Mouse (Mus musculus) heart, adult 8-10 months (tissue): ENCODE results near the gene Tekt2. TPM values are rescaled to one million over a fixed set of nuclear protein-coding genes. Genes with fewer than 3 reads are reported as not detected.

Source experiments
- DNase-seq: peaks from one replicate; pipeline ENCODE4 v3.0.0; 2022; ENCODE audit warnings: low spot score
- total RNA-seq, 4 experiments: library from RNA; stranded (reverse); gene quantifications; 2 replicates each; pipeline ENCODE4 v1.2.4; 2022

Tekt2 gene
- total RNA-seq, 4 experiments from 2014 or later, result 0.47 to 0.95 TPM; not detected in 2

DNA sequence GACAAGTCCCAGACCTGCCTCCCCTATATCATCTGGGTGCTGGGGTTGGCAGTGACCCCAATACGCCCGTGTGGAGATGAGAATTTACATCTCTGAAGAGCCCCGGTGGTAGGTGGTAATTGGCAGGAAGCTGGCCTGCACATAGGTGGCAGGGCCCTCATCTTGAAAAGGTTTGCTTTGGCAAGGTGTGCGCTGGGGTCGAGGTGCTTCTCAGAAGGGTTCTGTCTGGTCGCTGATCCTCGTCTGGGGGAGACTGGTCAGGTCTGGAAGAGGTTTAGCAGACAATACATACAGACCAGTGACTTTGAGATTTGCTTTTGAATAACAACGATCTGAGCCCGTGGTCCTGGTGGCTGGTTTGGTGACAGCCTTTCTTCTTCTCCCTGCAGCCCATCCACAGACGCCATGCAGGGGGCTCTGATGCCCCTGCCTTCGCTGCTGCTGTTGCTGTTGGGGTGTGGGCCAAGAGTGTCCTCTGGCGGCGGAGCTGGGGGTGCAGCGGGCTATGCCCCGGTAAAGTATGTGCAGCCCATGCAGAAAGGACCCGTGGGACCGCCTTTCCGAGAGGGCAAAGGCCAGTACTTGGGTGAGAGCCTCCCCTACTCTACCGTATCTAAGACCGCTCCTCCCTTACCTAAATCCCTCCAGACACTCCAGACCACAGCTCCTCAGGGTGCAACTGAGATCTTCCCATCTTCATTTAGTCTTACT lies 16.1 kb downstream of the Tekt2 start:
- DNase-seq, result no peak

DNA sequence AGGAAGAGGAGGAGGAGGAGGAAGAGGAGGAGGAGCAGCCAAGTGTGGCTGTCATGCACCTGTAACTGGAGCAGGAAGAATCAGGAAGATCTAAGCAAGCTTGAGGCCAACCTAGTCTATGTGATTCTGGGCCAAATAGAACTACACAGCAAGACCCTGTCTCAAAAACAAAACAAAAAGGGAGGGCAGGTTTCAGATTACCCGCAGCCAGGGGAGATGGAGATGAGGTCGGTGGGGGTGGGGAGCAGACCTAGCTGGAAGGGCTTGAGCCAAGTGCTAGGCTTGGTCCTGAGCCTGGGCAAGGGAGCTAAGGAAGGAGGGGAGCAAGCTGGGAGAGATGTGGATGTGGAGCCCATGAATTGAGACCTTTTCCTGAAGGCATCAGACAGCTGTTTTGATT lies 18.7 kb downstream of the Tekt2 start:
- DNase-seq, result no peak

DNA sequence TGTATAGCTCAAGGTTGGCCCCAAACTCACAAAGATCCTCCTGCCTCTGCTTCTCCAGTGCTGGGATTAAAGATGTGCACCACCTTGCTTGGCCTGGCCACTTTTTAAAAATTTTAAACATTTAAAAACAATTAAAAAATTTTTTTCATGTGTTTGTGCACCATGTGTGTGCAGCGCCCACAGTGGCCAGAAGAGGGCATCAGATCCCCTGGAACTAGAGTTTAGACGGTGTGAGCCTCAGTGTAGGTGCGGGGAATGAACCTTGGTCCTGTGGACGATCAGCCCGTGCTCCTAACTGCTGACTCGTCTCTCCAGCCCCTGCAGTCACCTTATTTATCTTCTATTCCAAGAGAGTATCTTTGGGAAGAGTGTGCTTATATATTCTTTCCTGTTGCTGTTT lies 19.4 kb downstream of the Tekt2 start:
- no peak for DNase-seq

DNA sequence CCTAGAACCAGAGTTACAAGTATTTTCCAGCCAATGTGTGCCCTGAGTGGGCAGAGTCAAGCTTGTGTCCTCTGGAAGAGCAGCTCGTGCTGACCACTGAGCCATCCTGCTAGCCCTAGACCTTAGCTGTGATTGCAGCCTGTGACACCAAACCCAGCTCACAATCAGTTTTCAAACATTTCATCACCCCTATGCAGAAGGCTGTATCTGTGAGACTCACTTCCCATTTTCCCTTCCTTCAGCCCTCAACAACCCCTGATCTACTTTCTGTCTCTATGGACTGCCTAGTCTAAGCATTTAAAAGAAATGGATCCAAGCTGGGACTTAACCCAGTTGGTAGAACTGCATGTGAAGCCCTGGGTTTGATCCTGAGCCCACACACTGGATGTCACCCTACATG lies 20.1 kb downstream of the Tekt2 start:
- DNase-seq, result no peak

DNA sequence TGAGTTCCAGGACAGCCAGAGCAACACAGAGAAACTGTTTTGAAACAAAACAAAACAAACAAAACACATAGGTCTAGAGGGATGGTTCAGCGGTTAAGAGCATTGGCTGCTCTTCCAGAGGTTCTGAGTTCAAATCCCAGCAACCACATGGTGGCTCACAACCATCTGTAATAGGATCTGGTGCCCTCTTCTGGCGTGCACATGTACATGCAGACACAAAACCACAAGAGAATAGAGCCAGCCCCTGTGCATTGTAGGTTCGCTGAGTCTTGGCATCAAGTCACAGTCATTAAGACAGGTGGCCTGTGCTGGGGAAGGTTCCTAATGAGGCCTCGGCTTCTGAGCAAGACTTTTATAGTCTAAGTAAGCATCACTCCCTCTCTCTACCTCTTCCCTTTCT lies 21.6 kb downstream of the Tekt2 start:
- no peak for DNase-seq

DNA sequence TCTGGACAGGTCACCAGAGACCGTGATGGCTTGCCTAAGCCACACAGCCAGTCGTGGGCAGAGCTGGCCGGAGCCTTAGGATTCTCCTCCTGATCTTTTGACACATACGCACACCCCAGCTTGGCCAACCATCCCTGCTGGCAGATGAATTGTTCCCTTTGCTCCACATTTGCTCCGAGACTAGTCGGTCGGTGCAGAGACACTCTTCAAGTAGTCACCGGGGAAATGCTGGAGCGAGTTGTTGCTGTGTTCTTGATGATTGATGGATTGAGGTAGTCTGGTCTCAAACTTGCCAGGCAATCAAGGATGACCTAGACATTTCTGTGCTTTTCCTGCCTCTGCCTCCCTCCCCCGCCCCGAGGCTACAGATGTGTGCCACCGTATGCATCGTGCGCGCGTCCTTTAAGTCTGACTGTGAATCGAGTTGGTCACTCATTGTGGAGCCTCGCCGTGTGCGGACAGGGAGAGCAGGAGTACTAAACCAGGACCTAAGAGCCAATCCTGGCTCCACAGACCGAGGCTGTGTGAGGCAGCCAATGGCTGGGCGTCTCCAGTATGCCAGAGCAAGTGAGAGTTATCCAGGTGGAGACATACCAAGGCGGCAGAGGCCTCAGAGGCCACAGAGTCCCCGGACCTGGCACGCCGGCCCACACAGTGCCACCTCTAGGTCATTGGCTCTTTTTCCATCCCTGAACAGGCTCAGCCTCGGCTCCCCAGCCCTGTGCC lies 23.7 kb downstream of the Tekt2 start:
- no peak for DNase-seq

DNA sequence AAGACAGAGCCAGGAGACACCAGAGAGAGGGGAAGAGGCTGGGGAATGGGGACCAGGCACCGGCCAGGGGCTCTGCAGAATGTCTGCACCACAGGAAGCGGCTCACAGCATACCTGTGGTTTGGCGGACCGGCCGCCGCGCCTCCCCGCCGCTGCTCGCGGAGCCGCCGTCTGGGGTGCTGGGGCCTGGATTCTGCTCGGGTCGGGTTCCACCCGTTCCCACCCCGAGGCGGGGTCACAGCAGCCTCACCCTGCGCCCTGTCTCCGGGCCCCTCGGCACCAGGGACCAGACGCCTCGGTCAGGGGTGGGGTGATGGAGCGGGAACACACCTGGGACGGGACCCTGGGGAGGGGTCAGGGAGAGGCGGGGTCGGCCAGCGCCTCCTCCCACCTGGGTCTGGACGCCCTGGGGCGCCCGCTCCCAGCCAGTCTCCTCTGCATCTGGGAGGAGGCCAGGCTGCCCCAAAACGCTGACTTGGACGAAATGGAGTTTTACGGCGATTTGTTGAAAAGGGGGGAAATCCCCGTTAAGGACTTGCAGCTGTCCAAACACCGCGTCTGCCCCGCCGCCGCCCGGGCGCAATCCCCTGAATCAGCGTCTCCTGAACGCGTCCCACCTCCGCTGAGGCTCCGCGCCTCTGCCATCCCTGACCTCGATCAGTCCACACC lies 24.4 kb downstream of the Tekt2 start:
- no peak for DNase-seq

DNA sequence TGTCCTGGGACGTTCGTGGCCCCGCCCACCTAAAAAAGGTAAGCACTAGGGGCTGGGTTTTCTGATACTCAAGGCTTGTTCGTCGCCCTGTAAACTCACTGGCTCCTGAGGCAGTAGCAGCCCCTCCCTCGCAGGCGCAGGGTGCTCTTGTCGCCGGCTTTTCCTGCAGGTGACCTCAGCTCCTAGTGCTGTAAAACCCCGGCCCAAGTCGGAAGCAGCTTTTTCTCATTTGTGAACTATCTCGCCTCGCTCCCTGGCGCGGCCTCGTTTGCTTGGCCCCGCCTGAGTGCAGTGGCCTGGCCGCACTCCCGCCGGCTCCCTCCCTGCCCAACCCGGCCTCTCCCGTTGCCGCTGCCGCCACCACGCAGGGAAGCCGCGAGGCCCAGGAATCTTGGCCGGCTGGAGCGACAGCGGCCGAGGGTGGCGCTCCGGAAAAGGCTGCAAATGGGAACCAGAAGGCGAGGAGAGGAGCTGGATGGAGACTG lies 28.8 kb downstream of the Tekt2 start:
- DNase-seq, result peak; percentile 55

DNA sequence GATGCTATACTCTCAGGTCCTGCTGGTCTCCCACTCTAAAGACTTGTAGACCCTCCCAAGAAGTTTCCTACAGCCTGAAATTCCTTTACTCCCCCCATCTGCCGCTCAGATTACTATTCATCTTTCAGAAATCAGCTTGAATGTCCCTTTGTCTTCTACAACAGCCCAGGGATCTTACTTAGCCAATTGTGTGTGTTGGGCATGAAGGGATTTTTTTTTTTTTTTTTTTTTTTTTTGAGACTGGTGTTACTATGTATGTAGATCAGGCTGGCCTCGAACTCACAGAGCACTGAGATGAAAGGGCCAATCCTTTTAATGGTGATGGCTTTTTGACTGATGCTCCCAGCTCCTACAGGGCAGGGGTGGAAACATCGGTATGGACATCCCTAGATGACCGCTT lies 29.6 kb downstream of the Tekt2 start:
- no peak for DNase-seq

DNA sequence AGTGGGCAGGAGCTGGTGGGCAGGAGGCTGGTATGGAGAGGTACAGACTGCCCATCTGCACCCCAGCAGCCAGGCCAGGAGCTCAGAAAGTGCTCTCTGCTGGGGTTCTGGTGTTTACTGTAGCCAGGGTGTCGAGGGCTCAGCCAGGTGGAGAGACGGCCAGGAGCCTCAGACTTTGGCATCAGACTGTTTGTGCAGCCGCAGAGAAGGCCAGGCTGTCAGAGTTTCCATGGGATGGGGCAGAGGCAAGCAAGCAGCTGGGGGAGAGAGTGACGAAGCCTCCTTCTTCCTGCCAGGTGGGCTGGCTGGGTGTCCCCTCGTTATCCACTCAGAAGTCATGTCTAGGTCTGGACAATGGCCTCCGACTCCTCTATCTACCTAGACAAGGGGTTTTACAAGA lies 30.3 kb downstream of the Tekt2 start:
- no peak for DNase-seq

DNA sequence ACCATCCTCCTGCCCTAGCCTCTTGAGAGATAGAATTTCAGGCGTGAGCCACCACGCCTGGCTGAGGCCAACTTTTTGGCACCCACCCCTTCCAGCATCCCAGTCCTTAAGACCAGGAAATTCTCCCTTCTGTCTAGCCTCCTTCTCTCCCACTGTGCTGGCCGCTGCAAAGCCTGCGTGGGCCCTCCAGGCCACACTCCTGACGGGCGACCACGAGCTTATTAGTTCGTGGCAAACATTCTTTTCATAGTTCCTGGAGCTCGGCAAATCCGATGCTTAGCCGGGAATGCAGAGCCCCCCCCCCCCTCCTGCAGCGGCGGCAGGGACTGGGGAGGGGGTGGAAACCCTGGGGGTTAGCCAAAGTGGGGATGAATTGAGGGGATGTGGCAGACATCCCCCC lies 34.3 kb downstream of the Tekt2 start:
- no peak for DNase-seq

DNA sequence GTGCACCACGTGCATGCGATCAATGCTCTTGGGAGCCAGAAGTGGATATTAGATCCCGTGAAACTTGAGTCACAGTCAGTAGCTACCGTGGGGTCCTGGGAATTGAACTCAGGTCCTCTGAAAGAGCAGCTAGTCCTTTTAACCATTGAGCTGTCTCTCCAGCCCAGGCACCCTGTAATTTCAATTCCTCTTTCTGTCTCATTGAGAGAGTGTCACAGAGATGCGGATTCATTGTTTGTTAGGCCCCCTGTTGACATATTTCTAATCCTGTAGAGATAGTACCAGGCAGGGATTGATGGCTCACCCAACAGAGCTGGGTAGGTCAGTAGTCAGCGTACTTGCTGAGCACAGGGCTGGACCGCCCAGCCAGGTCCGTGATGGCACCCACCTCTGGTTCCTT lies 35.2 kb downstream of the Tekt2 start:
- DNase-seq, result no peak

DNA sequence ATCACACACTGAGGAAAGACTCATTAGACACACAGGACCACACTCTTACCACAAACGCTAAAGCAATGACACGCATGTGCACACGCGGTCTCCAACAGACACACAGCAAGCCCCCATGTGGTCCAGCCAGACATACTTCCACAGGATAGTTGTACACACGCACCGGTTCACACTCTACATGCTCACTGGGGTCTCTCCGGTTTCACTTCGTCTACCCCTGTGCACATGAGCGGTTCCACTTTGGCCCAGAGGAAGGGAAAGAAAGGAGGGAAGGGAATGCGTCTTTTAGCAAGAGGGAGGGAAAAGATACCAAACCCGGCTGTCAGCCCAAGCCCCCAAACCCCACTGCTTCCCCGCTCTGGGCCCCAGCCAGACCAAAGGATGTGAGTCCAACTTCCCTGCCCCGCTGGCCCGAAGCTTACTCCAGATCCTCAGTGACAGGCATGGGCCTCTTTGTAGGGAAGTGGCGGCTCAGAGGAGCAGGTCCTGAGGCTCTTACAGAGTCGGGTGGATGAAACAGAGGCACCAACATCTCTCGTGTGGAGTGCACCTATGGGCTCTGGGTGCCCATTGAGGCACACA lies 37.3 kb downstream of the Tekt2 start:
- no peak for DNase-seq

DNA sequence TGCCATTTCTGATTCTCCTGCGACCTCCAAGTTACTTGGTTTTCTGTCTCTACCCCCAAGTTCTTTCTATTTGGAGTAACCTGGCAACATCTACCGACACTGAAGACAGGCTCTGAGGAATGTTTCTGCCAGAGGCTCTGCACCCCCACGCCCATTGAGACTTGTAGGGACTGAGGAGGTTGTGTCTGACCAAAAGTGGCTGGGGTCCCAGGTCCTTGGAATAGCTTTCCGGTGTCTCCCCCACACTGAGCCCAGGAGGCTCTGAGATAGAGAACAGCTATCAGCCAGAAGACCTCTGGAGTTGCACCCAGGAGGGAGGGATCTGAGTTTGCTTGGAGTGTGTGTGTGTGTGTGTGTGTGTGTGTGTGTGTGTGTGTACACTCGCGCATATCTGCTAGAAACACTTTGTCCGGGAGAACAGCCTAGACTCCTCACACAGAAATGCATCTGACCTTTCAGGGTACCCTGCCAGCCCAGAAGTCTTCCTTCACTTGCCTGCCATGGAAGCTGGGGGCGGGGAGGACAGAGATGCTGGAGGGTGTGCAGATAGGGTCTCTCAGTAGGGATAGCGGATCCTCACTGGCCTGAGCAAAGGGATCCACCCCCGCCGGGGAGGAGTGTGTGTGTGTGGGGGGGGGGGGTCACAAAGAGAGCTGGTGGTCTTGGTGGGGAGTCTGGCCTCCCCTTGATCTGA lies 38.0 kb downstream of the Tekt2 start:
- no peak for DNase-seq

DNA sequence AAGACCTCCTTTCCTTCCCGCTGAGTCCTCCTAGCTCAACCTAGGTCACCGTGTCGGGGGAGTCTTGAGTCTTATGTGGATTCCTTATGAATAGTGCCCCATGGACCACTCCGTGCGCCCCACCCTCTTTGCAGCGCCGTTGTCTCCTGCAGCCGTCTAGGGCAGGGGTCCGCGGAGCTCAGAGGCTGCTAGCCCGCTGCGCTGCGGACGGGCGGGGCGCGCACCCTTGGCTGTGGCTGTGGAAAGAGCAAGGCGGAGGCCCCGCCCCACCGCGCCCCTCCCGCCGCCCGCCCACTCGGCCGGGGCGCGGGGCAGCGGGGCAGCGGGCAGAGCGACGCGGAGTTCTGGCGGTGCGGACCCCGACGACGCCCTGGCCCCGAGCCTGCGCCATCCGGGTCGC lies 39.0 kb downstream of the Tekt2 start, which contains the start of gene Col8a2:
Gene Col8a2, plus strand, starts transcription at position 302 of the 400 bp plus-strand sequence.
- no peak for DNase-seq

DNA sequence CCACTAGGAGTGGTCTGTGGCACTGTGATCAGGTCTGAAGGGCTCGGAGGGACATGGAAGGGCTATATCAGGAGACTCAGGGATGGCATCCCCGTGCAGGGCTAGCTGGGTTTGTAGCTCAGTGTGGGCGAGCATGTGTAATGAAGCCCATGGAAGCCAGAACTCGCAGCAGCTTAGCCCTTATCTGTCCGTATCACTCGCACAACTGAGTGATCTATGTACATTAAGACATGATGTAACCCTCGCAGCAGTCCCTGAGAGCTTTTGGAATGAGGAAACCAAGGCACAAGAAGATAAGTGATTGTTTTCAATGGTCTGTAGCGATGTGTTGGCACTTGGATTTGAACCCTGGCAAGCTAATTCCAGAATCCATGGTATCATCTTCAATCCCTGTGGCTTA lies 41.9 kb downstream of the Tekt2 start:
- no peak for DNase-seq

DNA sequence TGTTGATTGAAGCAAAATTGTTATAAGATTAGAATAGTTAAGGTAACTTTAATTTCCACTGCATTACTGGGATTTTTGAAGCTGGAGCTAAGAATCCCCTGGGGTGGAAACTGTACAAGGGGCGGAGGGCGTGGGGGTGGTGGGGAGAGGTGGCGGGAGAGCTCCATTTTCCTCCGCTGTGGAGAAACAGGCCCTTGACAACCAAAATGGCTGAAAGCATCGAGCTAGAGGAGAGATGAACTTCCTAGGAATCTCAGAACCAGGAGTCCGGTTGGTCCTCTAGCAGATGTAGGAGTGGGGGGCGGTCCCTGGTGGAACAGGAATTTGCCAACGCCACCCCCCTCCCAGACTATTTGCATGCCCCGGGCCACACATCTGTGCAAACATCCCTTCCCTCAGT lies 43.8 kb downstream of the Tekt2 start:
- DNase-seq, result no peak

DNA sequence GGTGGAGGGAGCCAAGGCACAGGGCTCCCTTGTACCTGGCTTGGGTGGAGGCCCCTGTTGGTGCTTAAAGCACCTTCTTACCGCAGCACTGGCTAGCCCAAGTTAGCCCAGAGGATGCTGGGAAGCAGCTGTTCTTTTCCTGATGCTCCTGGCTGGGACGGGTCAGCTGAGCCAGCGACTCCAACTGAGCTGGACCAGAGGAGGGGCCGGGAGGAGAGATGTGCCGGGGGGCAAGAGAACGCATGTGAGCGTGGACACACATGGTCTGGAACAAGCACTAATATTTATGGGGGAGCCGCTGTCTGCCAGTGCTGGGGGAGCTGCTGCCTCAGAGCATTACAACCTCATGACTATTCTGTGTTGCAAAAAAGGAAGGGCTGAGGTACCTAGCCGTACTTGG lies 46.5 kb downstream of the Tekt2 start:
- no peak for DNase-seq

DNA sequence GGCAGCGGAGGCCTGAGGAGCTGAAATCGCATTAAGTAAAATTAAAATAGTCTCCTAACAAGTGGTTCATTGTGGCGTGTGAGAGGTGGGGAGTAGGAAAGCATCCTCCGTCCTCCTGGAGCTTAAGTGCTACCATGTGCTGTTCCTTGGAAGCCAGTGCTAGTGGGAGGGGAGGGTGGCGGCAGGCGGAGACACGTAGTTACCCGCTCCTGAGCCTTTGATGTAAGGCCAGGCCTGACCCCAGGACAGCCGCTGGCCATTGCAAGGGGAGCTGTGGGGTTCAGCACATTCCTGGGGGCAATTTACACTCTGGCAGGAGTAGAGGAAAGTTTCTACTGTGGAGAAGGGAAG lies 46.9 kb downstream of the Tekt2 start:
- no peak for DNase-seq

DNA sequence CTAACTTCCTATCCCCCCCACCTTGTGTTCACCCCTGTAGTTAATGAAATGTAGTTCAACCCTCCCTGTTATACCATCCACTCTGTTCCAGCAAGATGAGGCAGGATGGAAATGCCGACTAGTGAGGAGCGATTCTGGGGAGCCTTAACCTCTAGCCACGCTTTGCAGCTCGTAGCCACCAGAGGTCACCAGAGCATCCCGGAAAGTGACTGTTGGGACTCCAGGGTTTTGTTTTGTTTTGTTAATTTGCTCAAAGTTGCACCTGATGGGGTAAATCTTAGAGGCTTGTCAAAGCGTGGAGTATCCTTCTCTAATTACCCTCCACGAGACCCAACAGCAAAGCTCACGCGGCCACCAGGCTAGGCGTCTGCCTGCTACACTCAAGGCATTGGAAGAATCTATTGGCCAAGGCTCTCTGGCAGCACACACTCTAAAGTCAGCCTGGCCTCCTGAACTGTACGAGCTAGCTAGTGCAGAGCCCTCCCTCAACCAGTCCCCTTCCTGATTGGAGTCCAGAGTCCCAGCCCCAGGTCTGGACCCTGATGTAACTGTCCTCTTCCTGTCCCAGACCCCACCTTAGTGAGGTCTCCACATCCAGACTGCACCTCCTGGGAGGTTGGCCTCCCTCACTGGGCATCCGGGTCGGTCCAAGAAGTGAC lies 47.5 kb downstream of the Tekt2 start:
- no peak for DNase-seq

DNA sequence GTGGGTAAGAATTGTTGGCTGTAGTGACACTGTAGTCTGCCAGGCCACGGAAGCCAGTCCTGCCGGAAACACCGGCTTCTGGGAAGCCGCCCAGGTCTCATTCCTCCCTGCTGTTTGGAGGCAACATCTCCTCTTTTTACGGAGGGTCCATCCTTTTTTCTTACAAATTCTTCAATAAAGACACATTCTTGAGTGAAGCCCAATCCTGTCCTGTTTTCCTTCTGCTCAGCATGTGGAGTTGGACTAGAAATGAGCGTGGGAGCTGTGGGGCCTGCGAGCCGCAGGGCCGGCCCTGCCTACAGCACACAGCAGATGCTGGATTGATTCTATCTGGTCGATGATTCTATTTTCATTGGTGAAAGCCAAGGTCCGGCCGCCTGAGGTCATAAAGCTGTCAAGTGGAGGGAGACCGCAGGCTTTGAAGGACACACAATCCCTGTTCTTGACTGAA lies 49.8 kb downstream of the Tekt2 start:
- DNase-seq, result peak; percentile 30
